Mouse (Mus musculus): ENCODE results near the gene Zfp609.

Gene Zfp609

GRCm38 (mm10) chr9:65827344-65828015 is at the start of gene Zfp609:
Gene Zfp609, minus strand, starts transcription at chr9:65827564.
- DNase-seq (ENCODE audit: low spot score in 2 of 2), result peak; percentile 79 to 93

GRCm38 (mm10) chr9:65859656-65860055 is 32.3 kb upstream of the Zfp609 start:
- no peak for DNase-seq (ENCODE audit: low spot score in 2 of 2)

GRCm38 (mm10) chr9:65850203-65850602 is 22.8 kb upstream of the Zfp609 start:
- no peak for DNase-seq (ENCODE audit: low spot score in 2 of 2)

- DNase-seq (ENCODE audit: low spot score in 2 of 2), result no peak
Measured at GRCm38 (mm10) chr9:65848154-65848553, 20.8 kb upstream of the Zfp609 start.

- no peak for DNase-seq (ENCODE audit: low spot score in 2 of 2)
Measured at GRCm38 (mm10) chr9:65844421-65845165, 17.2 kb upstream of the Zfp609 start.

GRCm38 (mm10) chr9:65839841-65840240 is 12.5 kb upstream of the Zfp609 start:
- DNase-seq (ENCODE audit: low spot score in 2 of 2), result no peak

- no peak for DNase-seq (ENCODE audit: low spot score in 2 of 2)
Measured at GRCm38 (mm10) chr9:65836916-65837315, 9.6 kb upstream of the Zfp609 start.

- DNase-seq (ENCODE audit: low spot score in 2 of 2), result no peak
Measured at GRCm38 (mm10) chr9:65834628-65835354, 7.4 kb upstream of the Zfp609 start.

- no peak for DNase-seq (ENCODE audit: low spot score in 2 of 2)
Measured at GRCm38 (mm10) chr9:65833640-65834039, 6.3 kb upstream of the Zfp609 start.

- DNase-seq (ENCODE audit: low spot score in 2 of 2), result no peak
Measured at GRCm38 (mm10) chr9:65833230-65833629, 5.9 kb upstream of the Zfp609 start.

GRCm38 (mm10) chr9:65832041-65832440 is 4.7 kb upstream of the Zfp609 start:
- DNase-seq (ENCODE audit: low spot score in 2 of 2), result no peak

- no peak for DNase-seq (ENCODE audit: low spot score in 2 of 2)
Measured at GRCm38 (mm10) chr9:65831164-65831563, 3.8 kb upstream of the Zfp609 start.

- DNase-seq (ENCODE audit: low spot score in 2 of 2), result no peak
Measured at GRCm38 (mm10) chr9:65830255-65830654, 2.9 kb upstream of the Zfp609 start.

- peak; percentile 4 to 28 for DNase-seq (ENCODE audit: low spot score in 2 of 2)
Measured at GRCm38 (mm10) chr9:65829410-65829809, 2.0 kb upstream of the Zfp609 start.

- DNase-seq (ENCODE audit: low spot score in 2 of 2), result no peak
Measured at GRCm38 (mm10) chr9:65828511-65828910, 1.1 kb upstream of the Zfp609 start.

GRCm38 (mm10) chr9:65828016-65828403 is 646 bp upstream of the Zfp609 start:
- no peak for DNase-seq (ENCODE audit: low spot score in 2 of 2)

GRCm38 (mm10) chr9:65826588-65827343 is 598 bp downstream of the Zfp609 start:
- DNase-seq (ENCODE audit: low spot score in 2 of 2), result peak; percentile 5 to 27

- DNase-seq (ENCODE audit: low spot score in 2 of 2), result no peak
Measured at GRCm38 (mm10) chr9:65826226-65826587, 1.2 kb downstream of the Zfp609 start.

- DNase-seq (ENCODE audit: low spot score in 2 of 2), result peak in 1 of 2 experiments; percentile 5
Measured at GRCm38 (mm10) chr9:65823716-65824462, 3.5 kb downstream of the Zfp609 start.

- DNase-seq (ENCODE audit: low spot score in 2 of 2), result no peak
Measured at GRCm38 (mm10) chr9:65822011-65822410, 5.4 kb downstream of the Zfp609 start.

- no peak for DNase-seq (ENCODE audit: low spot score in 2 of 2)
Measured at GRCm38 (mm10) chr9:65820301-65820700, 7.1 kb downstream of the Zfp609 start.

Data from thymus, postnatal 10 days (tissue).